Mouse (Mus musculus) liver, adult 2 months (tissue): Measurements from ENCODE around the gene Ralgapa2.

Source experiments
- CTCF ChIP-seq: fragments of 200-500 bp; IDR thresholded peaks from 2 replicates; pipeline ENCODE4 v1.5.1; 2011; ENCODE audit warnings: low read depth, low read length, control low read depth
- POLR2A ChIP-seq: fragments of 200-500 bp; IDR thresholded peaks from 2 replicates; pipeline ENCODE4 v1.6.1; 2011; ENCODE audit warnings: low read length, control low read depth; ENCODE audit not compliant: insufficient read depth; ENCODE audit errors: extremely low read depth

GRCm38 (mm10) chr2:146288326-146288725, 223.8 kb downstream of the Ralgapa2 start:
- TF ChIP-seq CTCF (no peak), POLR2A (no peak)
